Comparison of ENCODE assay signal across 8 mouse cellular contexts in genomic region chr10:19185790-19186581, GRCm38 (mm10).
DNase-seq lines count a peak whose midpoint lies in the region; ATAC-seq lines count a peak whose summit lies in the region.

No protein-coding gene starts in this region.

- H3K27me3 ChIP-seq in intestine, embryonic 15.5 days (replicated peaks) = no peaks in the 10 kb centered on the region
- H3K27me3 ChIP-seq in limb, embryonic 10.5 days (ENCODE audit: low read depth, poor library complexity, severe bottlenecking) = peaks cover 15% of the 10 kb centered on the region
- peaks cover 22% of the 10 kb centered on the region for H3K27me3 ChIP-seq in midbrain, embryonic 10.5 days (ENCODE audit: low read depth, poor library complexity, severe bottlenecking)
- no peaks in the 10 kb centered on the region for H3K27me3 ChIP-seq in splenic B cell, adult 2 months (ENCODE audit: control insufficient read depth, insufficient read depth, low read length, poor library complexity, severe bottlenecking)

- 12% methylated on average over 18 of the region's 18 CpGs for WGBS in intestine, embryonic 15.5 days
- 18% methylated on average over 18 of the region's 18 CpGs for WGBS in limb, embryonic 10.5 days
- 20% methylated on average over 18 of the region's 18 CpGs for WGBS in midbrain, embryonic 10.5 days

- DNase-seq in urinary bladder, postnatal 25 days (ENCODE audit: low spot score) = peak; percentile 11
- no peak for DNase-seq in urinary bladder, adult 2 months (ENCODE audit: low spot score)
- DNase-seq in cerebellum, adult 9-10 months = peak; percentile 27
- peak; percentile 68 for DNase-seq in forelimb bud, embryonic 11.5 days (ENCODE audit: low read depth, low spot score)
- DNase-seq in limb, embryonic 10.5 days (ENCODE audit: low spot score) = peak; percentile 47
- peak; percentile 48 for DNase-seq in midbrain, embryonic 10.5 days (ENCODE audit: low spot score)
- peak; percentile 85 for DNase-seq in splenic B cell, adult 2 months (ENCODE audit: low read depth, low spot score)

- no peaks in the 10 kb centered on the region for H3K4me1 ChIP-seq in intestine, embryonic 15.5 days (replicated peaks)
- peaks cover 12% of the 10 kb centered on the region; the same call in 1 of the 2 replicates for H3K4me1 ChIP-seq in limb, embryonic 10.5 days
- H3K4me1 ChIP-seq in midbrain, embryonic 10.5 days = peaks cover 16% of the 10 kb centered on the region

- H3K36me3 ChIP-seq in intestine, embryonic 15.5 days = no peaks in the 10 kb centered on the region
- no peaks in the 10 kb centered on the region for H3K36me3 ChIP-seq in limb, embryonic 10.5 days
- no peaks in the 10 kb centered on the region for H3K36me3 ChIP-seq in midbrain, embryonic 10.5 days
- H3K36me3 ChIP-seq in splenic B cell, adult 2 months (ENCODE audit: control insufficient read depth, insufficient read depth, low read length, poor library complexity, severe bottlenecking) = no peaks in the 10 kb centered on the region

- no peak overlapping the region for H3K27ac ChIP-seq in intestine, embryonic 15.5 days
- H3K27ac ChIP-seq in limb, embryonic 10.5 days = peak overlapping the region; percentile 67; the same call in 1 of the 2 replicates
- H3K27ac ChIP-seq in midbrain, embryonic 10.5 days (replicated peaks) = peak overlapping the region; percentile 74

- no peaks in the 10 kb centered on the region for H3K9me3 ChIP-seq in intestine, embryonic 15.5 days
- no peaks in the 10 kb centered on the region for H3K9me3 ChIP-seq in limb, embryonic 10.5 days (replicated peaks)
- no peaks in the 10 kb centered on the region for H3K9me3 ChIP-seq in midbrain, embryonic 10.5 days (replicated peaks)

- H3K4me3 ChIP-seq in intestine, embryonic 15.5 days (replicated peaks) = peak overlapping the region; percentile 27
- H3K4me3 ChIP-seq in limb, embryonic 10.5 days = peak overlapping the region; percentile 42
- peak overlapping the region; percentile 46 for H3K4me3 ChIP-seq in midbrain, embryonic 10.5 days

- peak overlapping the region; percentile 51 for H3K4me2 ChIP-seq in intestine, embryonic 15.5 days (replicated peaks)

- peak overlapping the region; percentile 34; the same call in 1 of the 2 replicates for H3K9ac ChIP-seq in intestine, embryonic 15.5 days

- peak; percentile 39; the same call in 1 of the 2 replicates for ATAC-seq in intestine, embryonic 15.5 days
